Mouse (Mus musculus) yolk sac, embryonic 10.5 days (tissue): Measurements from ENCODE around the gene Ppp2ca.

Experiments
- DNase-seq: peaks from one replicate; pipeline ENCODE4 v3.0.0-alpha.2; 2017; ENCODE audit warnings: low spot score

Gene Ppp2ca

DNA sequence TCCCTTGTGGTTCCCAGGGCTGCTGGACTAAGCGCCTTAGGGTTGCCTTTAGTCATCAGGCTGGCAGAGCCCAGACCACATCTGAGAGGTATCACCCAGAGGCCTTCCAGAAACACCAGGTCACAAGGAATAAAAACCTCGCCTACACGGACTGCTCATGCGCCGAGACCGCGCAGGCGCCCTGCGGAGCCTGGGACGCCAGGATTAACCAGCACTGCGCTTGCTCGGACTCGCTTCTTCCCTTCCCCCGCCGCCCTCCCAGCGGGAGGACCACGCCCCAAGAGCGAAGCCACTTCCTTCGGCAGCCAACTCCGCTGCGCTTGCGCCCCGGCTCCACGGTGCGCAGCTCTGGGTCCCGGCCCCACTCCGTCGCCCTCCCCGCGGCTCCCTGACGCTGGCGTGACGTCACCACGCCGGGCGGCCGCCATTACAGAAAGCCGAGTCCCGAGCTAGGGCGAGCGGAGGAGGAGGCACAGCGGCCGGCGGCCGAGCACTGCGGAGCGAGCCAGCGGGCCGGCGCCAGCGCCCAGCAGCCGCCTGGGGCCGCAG, at the start of gene Ppp2ca:
Ppp2ca (plus strand) TSS at position 284 of the 549 bp plus-strand sequence.
- peak; percentile 99 for DNase-seq

DNA sequence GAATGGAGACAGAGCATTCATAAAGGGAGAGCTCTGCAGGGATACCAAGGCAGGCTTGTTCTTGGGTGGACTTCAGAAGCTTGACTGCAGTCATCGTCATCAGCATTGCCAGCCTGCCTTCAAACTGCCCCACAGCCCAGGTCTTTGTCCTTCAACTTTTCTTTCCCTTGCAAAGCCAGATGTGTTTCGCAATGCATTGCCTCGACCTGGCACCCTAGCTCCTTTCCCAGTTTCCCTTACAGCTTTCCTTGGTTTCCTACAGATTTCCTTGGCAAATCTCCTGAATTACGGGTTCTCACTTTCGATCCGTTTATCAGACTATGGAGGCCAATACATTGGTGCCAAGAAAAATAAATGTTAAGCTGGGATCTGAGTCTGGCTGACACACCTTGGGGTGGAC, 45.1 kb upstream of the Ppp2ca start:
- no peak for DNase-seq

DNA sequence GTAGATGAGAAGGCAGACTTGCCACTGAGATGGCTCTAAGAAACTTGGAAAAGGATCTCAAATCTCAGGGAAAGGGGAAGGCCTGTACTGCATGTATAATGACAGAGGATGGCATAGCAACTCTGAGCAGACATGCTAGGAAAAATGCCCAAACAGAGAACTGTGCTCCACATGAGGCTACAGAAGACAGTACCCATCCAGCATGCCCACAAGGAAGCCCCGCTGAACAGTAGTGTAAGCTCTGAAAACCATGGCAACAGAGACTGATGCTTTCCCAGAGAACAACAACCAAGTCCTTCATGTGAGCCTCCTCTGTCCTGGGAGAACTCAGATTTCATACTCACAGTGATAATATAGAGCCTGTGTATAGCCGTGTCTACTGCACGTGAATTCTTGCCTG, 43.8 kb upstream of the Ppp2ca start:
- no peak for DNase-seq

- no peak for DNase-seq
Measured at GRCm38 (mm10) chr11:52056198-52056597, 42.3 kb upstream of the Ppp2ca start.

DNA sequence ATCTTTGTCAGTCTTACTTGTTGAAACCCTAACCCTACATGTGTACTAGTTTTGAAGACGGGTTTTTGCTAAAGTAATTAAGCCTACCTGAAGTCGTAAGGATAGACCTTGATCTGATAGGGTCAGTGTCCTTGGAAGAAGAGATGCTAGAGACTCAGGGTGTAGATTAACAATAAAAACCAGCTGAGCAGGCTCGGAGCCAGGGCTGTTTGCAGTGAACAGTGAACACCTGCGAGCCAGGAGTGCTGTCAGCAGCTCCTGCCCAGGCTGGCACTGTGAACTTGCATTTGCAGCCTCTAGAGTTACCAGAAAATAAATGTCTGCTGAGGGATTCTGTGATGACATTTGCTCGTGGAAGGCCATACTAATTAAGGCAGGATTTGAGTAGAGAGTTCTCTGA, 39.5 kb upstream of the Ppp2ca start:
- no peak for DNase-seq

DNA sequence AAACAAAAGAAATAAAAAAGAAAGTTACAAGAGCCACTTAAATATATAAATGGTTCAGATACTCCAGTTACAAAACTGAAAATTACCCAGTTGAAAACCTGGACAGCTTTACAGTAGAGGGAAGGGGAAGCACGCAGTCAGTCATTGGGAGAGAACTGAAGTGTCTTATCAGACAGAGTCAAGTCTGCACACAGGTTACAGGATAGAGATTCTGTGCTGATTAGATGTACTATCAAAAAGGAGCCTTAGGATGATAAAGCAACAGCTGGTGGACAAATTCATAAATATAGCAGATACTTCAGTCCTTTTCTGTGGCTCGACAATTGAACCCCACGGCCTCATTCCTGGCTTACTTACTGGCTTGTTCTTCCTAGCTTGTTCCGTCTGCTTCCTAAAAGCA, 38.2 kb upstream of the Ppp2ca start:
- no peak for DNase-seq

DNA sequence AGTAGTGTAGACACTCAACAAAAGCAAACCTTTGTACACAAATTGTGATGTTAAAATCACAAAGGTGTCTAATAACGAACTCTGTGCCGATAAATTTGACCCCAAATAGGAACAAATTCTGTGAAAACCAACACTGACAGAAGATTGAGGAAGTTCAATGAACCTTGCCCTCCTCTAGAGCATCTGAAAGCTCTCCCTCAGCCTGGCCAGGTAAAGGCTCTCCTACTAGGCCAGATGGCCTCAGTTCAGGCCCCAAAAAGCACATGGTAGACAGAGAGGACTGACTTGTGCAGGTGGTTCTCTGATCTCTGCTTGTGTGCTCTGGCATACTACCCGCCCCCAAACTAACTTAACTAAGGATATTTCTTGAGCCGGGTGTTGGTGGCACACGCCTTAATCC, 36.1 kb upstream of the Ppp2ca start:
- no peak for DNase-seq

- no peak for DNase-seq
Measured at GRCm38 (mm10) chr11:52064398-52064797, 34.1 kb upstream of the Ppp2ca start.

- DNase-seq = no peak
Measured at GRCm38 (mm10) chr11:52065841-52066240, 32.6 kb upstream of the Ppp2ca start.

DNA sequence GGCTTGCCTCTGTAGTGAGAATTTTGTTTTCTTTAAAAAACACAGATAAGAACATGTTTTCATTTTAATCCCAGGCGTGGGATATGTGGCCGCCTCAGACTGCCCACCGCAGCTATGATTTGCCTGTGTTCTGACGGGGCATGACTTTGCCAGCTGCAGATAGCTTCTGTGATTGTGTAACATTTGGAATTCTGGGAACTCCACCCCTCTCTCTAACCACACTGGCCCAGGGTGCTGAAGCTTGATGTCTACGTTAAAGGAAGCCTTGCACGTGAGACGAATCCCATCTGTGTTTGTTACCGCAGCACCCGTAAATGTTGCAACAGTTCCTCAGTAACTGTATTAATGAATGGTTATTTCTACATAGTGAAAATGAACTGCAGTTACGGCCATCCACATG, 26.7 kb upstream of the Ppp2ca start:
- DNase-seq = no peak

- no peak for DNase-seq
Measured at GRCm38 (mm10) chr11:52073528-52074170, 24.8 kb upstream of the Ppp2ca start.

DNA sequence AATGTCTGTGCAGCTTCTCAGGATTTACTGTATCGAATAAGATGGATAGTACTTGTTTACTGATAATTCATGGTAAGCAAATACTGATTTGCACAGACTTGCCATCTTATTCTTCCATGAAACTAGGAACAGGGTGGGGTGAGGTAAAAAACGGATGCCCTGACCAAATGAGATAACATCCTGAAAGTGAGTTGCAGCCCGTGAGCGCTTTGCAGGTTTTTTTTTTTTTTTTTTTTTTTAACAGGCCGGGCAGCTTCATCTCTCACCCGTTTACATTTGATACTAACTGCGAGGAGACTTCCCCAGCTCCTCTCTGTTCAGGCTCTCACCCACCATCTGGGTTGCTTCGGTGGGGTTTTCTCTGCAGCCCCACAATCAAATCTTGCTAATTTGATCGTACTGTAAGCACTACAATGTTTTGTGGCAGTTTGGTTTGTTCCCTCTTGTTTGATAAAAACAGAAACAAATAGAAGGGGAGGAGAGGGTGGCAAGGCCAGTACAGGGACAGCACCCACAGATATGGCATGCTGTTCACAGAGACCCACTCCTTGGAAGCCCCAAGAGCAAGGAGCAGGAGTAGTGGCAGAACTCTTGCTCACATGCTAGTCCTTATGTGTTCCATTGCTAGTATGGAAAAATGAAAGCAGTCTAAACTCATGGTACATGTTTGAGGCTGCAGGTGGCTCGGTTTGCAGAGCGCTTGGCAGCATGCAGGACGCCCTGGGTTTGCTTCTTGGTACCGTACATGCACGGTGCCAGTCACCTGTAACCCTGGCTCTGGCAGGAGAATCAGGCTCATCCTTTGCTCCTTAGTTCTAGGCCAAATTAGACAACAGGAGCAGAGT, 23.6 kb upstream of the Ppp2ca start:
- no peak for DNase-seq

- no peak for DNase-seq
Measured at GRCm38 (mm10) chr11:52075794-52076633, 22.5 kb upstream of the Ppp2ca start.

DNA sequence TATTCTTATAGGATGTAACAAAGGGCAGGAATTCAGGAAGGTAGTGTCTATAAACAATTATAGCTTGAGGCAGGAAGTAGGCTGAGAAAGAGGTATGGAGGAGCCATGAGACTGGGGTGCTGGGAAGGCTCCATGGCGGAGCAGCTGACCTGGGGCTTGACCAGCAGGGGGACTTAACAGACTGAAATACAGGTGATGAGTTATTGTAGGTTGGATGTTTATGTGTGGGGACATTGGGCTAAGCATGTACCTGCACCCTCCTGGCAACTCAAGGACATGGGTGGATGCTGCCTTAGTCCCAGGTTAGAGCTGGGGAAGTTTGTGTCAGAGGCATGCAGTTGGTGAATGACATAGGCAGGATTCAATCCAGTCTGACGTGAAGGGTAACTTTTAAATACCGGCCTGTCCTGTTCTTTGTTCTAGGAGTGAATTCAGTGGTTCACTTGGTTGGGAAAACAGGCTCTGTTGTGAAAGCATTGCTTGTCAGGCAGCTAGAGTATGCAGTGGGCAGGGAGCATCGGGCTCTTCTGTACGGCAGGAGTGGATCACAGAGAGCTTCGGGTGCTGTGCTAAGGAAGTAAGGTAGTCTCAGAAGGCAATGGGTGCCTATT, 21.6 kb upstream of the Ppp2ca start:
- DNase-seq = no peak

GRCm38 (mm10) chr11:52077939-52078338, 20.5 kb upstream of the Ppp2ca start:
- DNase-seq = no peak

GRCm38 (mm10) chr11:52079978-52080377, 18.5 kb upstream of the Ppp2ca start:
- peak; percentile 29 for DNase-seq

DNA sequence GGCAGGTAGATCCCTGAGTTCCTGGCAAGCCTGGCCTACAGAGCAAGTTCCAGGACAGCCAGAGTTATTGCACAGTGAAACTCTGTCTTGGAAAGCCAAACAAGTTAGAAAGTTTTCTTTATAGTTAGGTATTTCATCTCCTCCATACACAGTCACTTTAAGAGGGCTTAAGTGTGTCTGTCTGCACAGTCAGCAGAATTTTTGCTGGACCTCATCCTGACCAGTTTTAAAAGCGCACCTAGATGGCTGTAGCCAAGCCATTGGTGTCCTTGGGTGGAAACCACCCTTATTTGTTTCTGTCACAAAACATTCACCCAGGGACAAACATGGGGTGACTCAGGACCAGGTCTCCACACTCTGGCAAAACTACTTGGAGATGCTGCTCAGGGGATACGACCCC, 17.8 kb upstream of the Ppp2ca start:
- DNase-seq = no peak

DNA sequence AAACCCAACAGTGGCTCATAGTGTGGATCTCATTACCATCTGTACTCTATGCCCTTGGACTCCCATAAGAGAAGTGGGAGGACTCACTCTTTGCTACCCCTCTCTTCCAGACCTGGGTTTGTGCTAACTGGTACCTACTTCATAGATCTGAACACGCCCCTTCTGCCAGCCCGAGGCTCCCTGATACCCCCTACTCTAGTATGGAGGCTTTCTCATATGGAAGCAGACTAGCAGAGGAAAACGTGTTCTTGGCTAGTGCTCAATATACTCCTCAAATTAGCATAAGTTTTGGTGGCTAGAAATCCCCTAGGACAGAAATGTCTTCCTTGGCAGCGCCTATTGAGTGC, 12.7 kb upstream of the Ppp2ca start:
- no peak for DNase-seq

GRCm38 (mm10) chr11:52086204-52086864, 12.1 kb upstream of the Ppp2ca start:
- no peak for DNase-seq

- no peak for DNase-seq
Measured at GRCm38 (mm10) chr11:52089291-52089690, 9.2 kb upstream of the Ppp2ca start.

GRCm38 (mm10) chr11:52091261-52091660, 7.2 kb upstream of the Ppp2ca start:
- DNase-seq = no peak

DNA sequence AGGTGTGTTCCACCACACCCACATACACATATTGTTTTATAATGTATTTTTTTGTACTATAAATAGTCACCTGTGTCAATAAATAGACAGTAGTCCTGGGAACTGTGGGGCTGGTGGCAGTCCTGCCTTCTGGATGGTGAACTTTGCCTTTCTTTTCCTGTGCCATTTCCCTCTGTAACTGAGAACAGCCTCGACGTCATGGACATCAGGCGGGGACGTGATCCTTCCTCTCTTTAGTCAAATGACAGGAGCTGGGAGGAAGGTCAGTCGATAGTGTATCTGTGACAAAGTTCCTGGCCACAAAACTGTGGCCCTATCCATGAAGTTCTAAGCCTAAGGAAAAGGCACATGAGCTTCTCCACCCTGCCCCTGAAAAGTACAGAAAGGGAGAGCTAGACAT, 3.9 kb upstream of the Ppp2ca start:
- no peak for DNase-seq
